Mouse (Mus musculus) liver, embryonic 13.5 days (tissue): ENCODE data around the gene Sar1b. TPM values are rescaled to one million over a fixed set of nuclear protein-coding genes. Genes with fewer than 3 reads are reported as not detected.
"Not testable (repeated sequence)": the region's sequence is repeated elsewhere in the genome, so short reads cannot be mapped to it uniquely, and the experiment has no call there.

Experiments used
- ATAC-seq: fragments of 200-750 bp; cut with Nextera tagmentation; 2 replicates; pipeline ENCODE4 v1.8.0; 2017; ENCODE audit warnings: low read depth, mild to moderate bottlenecking, moderate number of reproducible peaks, moderate library complexity
- DNase-seq: peaks from one replicate; pipeline ENCODE4 v3.0.0; 2022
- H3K27ac ChIP-seq: fragments of 300-500 bp; sonication (generic); 2 replicates; pipeline ENCODE4 v1.5.1; 2015; ENCODE audit warnings: moderate library complexity, mild to moderate bottlenecking, inconsistent platforms
- H3K27me3 ChIP-seq: fragments of 300-500 bp; sonication (generic); 2 replicates; pipeline ENCODE4 v1.6.1; 2015; ENCODE audit warnings: mild to moderate bottlenecking, inconsistent platforms
- H3K36me3 ChIP-seq: fragments of 300-500 bp; sonication (generic); 2 replicates; pipeline ENCODE4 v1.6.1; 2015; ENCODE audit warnings: mild to moderate bottlenecking, inconsistent platforms
- H3K4me1 ChIP-seq: fragments of 300-500 bp; sonication (generic); replicated peaks from 2 replicates; pipeline ENCODE4 v1.6.1; 2015; ENCODE audit warnings: inconsistent platforms
- H3K4me2 ChIP-seq: fragments of 300-500 bp; sonication (generic); 2 replicates; pipeline ENCODE4 v1.6.1; 2015; ENCODE audit warnings: inconsistent platforms, mild to moderate bottlenecking, moderate library complexity
- H3K4me3 ChIP-seq: fragments of 300-500 bp; sonication (generic); replicated peaks from 2 replicates; pipeline ENCODE4 v1.5.1; 2015; ENCODE audit warnings: mild to moderate bottlenecking, inconsistent platforms
- H3K9ac ChIP-seq: fragments of 300-500 bp; sonication (generic); 2 replicates; pipeline ENCODE4 v1.6.1; 2015; ENCODE audit warnings: mild to moderate bottlenecking, inconsistent platforms
- H3K9me3 ChIP-seq: fragments of 300-500 bp; sonication (generic); replicated peaks from 2 replicates; pipeline ENCODE4 v1.6.1; 2016; ENCODE audit warnings: inconsistent platforms
- WGBS: fragments of 180-500 bp; shearing (Covaris S2); methylation state at CpG from one replicate; pipeline ENCODE4 v1.1.7; 2015; ENCODE audit not compliant: insufficient replicate concordance; 5-methylcytosine and 5-hydroxymethylcytosine counted together
- polyA plus RNA-seq: library from polyadenylated mRNA; unstranded; fragments of >200 nt; fragmentation: Nextera tagmentation; extraction: Ambion mirVana; gene quantifications from 2 replicates; pipeline ENCODE4 v1.2.1, GENCODE M21; 2015

The Sar1b gene
- polyA plus RNA-seq, 1 experiment from 2014 or later: 90.3 TPM

DNA sequence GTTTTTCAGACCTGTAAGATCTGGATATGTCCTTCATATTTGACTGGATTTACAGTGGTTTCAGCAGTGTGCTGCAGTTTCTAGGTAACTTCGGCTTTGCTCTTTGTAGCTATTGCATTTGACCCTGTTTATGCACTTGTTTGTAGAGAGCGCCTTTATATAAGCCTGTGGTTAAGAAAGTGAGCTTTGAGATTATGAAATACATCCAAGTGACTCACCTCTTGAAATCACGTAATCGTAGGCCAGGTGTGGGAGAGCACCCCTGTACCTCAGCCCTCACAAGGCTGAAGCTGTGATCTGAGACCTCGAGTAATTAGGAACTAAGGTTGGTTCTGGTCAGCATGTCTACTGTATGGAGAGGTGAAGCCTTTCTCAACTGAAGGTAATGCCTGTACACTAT is 14.0 kb downstream of the Sar1b start:
- Histone ChIP-seq H3K27ac (no peak overlapping the region), H3K9me3 (no peaks in the 10 kb centered on the region), H3K9ac (no peak overlapping the region), H3K4me3 (no peak overlapping the region), H3K4me1 (peaks cover 29% of the 10 kb centered on the region), H3K36me3 (peaks cover 34% of the 10 kb centered on the region), H3K27me3 (no peaks in the 10 kb centered on the region), H3K4me2 (no peak overlapping the region)
- DNase-seq (no peak), ATAC-seq (no peak)
- 78% methylated on average over 5 of the region's 5 CpGs for WGBS

DNA sequence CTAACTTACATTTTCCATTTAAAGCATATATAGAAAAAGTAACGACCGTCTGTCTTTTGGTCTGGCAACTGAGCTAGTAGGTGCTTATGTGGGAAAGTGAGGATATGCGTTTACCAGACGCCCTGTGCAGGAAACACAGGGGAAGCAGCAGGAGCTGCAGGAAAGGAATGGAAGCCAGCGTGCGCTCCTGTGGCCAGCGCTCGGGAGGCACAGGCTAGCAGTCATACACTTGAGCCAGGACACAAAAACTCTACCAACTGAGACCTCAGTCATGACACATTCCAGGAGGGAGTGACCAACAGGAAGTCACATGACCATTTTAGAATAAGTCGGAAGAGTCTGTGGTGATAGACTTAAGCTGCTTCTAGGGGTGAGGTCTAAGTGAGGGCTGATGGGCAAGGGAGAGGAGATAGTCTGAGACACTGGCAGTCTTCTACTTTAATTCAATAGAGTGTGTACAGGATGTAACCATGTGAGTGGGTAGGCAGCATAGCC is 17.3 kb downstream of the Sar1b start:
- Histone ChIP-seq H3K4me2 (no peak overlapping the region), H3K27ac (no peak overlapping the region), H3K4me1 (peaks cover 10% of the 10 kb centered on the region), H3K36me3 (peaks cover 54% of the 10 kb centered on the region), H3K4me3 (no peak overlapping the region), H3K27me3 (no peaks in the 10 kb centered on the region), H3K9ac (no peak overlapping the region), H3K9me3 (no peaks in the 10 kb centered on the region)
- DNase-seq (no peak), ATAC-seq (no peak)
- 75% methylated on average over 9 of the region's 9 CpGs for WGBS

DNA sequence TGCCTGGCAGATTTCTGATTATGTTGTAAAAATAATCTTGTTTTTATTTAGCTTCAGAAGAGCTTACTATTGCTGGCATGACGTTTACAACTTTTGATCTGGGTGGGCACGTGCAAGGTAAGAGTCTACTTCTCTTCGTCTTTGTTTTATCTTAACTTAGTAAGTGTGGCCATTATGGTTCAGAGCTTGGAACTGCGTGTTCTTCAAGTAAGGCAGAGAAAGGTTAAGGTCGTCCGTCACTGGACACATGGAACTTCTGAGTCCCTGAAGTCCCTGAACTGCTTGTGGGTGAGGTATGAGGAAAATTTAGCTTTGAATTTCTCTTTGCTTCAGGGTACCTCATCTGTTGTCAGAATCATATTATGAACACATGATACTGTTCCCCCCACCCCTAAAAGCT is 19.2 kb downstream of the Sar1b start:
- peaks cover 65% of the 10 kb centered on the region for H3K36me3 ChIP-seq
- ATAC-seq: no peak

DNA sequence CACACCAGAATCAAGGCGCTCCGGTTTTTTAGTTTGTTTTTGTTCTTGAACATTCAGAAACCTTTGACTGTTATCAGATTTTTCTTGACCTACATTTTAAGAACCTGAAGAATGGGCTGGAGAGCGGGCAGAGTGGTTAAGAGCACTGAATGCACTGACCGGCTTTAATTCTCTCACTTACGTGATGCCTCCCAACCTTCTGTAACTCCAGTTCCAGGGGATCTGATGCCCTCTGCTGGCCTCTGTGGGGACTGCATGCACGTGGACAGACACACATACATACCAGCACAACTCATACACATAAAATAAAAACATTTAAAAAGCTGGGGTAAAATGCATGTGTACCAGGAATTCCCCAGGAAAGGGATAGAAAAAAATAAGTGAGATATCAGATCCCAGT is 22.4 kb downstream of the Sar1b start:
- Histone ChIP-seq H3K36me3 (peaks cover 73% of the 10 kb centered on the region), H3K27me3 (no peaks in the 10 kb centered on the region), H3K4me3 (no peak overlapping the region), H3K4me1 (no peaks in the 10 kb centered on the region), H3K9me3 (no peaks in the 10 kb centered on the region), H3K4me2 (no peak overlapping the region), H3K9ac (no peak overlapping the region), H3K27ac (no peak overlapping the region)
- DNase-seq (peak; percentile 48), ATAC-seq (no peak)
- WGBS: 87% methylated on average over 6 of the region's 6 CpGs

More for the DNA sequence above, 19.2 kb downstream of the Sar1b start:
- WGBS: 80% methylated on average over 6 of the region's 6 CpGs
- no peak overlapping the region for H3K9ac ChIP-seq
- no peak overlapping the region for H3K4me2 ChIP-seq
- no peak for DNase-seq
- H3K4me3 ChIP-seq: no peak overlapping the region
- H3K27ac ChIP-seq: no peak overlapping the region
- H3K9me3 ChIP-seq: no peaks in the 10 kb centered on the region
- no peaks in the 10 kb centered on the region for H3K27me3 ChIP-seq
- peaks cover 7% of the 10 kb centered on the region for H3K4me1 ChIP-seq

DNA sequence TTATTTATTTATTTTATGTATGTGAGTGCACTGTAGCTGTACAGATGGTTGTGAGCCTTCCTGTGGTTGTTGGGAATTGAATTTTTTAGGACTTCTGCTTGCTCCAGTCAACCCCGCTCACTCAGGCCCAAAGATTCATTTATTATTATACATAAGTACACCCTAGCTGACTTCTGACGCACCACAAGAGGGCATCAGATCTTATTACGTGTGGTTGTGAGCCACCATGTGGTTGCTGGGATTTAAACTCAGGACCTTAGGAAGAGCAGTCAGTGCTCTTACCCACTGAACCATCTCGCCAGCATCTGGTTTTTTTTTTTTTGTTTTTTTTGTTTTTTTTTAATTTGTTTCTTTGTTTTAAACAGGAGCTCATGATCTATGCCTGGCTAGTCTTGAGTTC is 26.2 kb downstream of the Sar1b start:
- DNase-seq: not testable (repeated sequence)
- WGBS: 69% methylated on average over 4 of the region's 4 CpGs
- H3K36me3 ChIP-seq: peaks cover 59% of the 10 kb centered on the region

DNA sequence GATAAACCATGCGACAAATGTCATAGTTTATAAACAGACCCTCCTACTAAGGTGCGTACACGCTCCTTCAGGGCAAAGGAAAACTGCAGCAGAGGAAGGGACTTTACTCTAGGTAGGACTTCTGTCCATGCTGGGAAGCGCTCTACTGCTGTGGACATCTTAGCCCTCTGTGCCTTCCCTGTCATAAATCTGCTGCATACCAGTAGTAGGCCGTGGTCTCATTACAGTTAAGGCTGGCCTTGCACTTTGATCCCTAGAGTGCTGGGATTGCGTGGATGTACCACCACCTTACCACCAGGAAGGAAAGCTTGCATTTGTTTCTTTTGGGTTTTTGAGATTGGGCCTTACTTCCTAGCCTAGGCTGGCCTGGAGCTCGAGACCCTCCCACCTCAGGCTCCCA is 27.2 kb downstream of the Sar1b start:
- Histone ChIP-seq H3K4me3 (no peak overlapping the region), H3K9ac (no peak overlapping the region), H3K27ac (no peak overlapping the region), H3K4me1 (no peaks in the 10 kb centered on the region), H3K36me3 (peaks cover 56% of the 10 kb centered on the region), H3K27me3 (no peaks in the 10 kb centered on the region), H3K4me2 (no peak overlapping the region), H3K9me3 (no peaks in the 10 kb centered on the region)
- DNase-seq (no peak), ATAC-seq (no peak)
- WGBS: 89% methylated on average over 7 of the region's 7 CpGs

More for the DNA sequence above, 26.2 kb downstream of the Sar1b start:
- H3K9me3 ChIP-seq, ATAC-seq, H3K4me1 ChIP-seq, H3K4me3 ChIP-seq, H3K4me2 ChIP-seq, H3K27ac ChIP-seq, H3K9ac ChIP-seq, H3K27me3 ChIP-seq: not testable (repeated sequence)

DNA sequence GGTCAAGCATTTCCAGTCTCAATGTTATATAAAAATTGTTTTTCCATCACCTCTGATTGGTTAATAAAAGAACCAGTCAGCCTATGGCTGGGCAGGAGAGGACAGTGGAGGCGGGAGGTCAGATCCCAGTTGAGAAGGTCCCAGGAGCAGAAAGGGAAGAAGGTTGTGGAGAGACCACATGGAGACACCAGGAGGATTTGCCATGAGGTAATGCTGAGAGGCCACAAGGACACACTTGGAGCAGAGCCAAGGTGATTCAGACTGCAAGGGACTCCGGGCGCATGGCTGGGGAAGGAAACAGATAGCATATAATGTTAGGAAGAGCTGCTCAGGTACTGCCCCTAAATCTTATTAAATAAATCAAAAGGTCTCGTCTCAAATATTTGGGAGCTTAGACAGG is 32.8 kb downstream of the Sar1b start:
- WGBS: 66% methylated on average over 4 of the region's 4 CpGs
- Histone ChIP-seq H3K4me1 (peaks cover 5% of the 10 kb centered on the region), H3K9me3 (no peaks in the 10 kb centered on the region), H3K27me3 (no peaks in the 10 kb centered on the region), H3K4me2 (no peak overlapping the region), H3K27ac (no peak overlapping the region), H3K9ac (no peak overlapping the region), H3K36me3 (peaks cover 12% of the 10 kb centered on the region), H3K4me3 (no peak overlapping the region)
- no peak for DNase-seq
- no peak for ATAC-seq

DNA sequence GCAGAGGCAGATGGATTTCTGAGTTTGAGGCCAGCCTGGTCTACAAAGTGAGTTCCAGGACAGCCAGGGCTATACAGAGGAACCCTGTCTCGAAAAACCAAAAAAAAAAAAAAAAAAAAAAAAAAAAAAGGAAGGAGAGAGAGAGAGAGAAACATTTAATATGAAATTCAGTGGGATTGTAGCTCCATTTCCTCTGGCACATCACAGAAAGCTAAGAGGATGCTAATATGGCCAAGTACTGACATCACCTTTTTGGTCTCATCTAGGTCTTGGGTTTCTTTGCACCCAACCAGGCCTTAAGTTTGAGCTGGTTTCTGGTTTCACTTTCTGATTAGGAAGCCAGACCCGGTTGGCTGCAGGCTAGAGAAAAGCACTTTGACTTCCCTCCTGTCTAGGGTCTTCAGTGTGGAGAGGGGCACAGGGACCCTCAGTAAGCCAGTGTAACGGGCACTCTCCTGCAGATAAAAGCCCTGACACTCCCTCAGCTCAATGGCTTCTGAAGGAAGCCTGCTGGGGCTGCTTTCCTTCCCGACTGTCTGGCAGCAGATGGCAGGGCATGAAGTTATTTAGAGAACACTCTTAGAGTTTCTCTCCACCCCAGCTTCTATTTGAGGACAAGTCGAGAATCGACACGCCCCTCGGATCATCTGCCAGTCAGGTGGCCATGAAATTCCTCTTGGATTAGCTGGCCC is 37.3 kb downstream of the Sar1b start:
- DNase-seq (no peak), ATAC-seq (no peak)
- Histone ChIP-seq H3K27ac (no peak overlapping the region), H3K4me3 (no peak overlapping the region), H3K36me3 (no peaks in the 10 kb centered on the region), H3K27me3 (no peaks in the 10 kb centered on the region), H3K9ac (no peak overlapping the region), H3K4me2 (no peak overlapping the region), H3K9me3 (no peaks in the 10 kb centered on the region), H3K4me1 (peaks cover 10% of the 10 kb centered on the region)
- WGBS: 39% methylated on average over 8 of the region's 8 CpGs

DNA sequence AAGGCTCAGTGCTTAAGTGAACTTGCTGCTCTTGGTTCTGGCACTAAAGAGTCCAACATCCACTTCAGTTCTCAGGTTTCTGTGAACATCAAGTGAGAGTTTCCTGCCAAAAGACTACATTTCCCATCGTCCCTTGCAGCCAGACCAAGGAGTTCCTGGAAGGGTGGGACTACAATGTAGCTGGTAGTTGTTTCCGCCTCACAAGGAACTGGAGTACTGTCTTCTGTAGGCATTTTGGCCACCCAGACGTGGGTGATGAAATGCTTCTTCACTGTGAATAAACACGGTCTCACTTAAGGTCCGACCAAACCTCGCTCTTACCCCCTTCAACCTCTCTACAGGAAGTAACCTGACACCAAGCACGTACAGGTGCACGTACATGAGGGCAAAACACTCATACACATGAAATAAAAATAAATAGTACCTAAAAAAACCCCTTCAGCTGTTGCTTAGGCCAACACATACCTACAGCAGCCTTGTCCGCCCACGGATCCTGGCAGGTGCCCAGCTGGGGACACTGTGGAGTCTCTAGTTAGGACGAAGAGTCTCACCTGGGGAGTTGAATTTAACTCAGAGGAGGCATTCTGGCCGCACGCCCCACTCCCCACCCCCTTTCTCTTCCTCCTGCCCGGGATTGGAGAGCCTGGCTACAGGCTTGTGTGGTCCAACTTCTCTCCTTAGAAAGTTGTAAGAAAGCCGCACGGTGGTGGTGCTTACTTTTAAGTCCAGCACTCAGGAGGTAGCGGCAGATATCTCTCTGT is 41.9 kb downstream of the Sar1b start:
- Histone ChIP-seq H3K9me3 (no peaks in the 10 kb centered on the region), H3K4me3 (peak overlapping the region; percentile 53), H3K27me3 (no peaks in the 10 kb centered on the region), H3K27ac (no peak overlapping the region), H3K4me1 (peaks cover 13% of the 10 kb centered on the region), H3K9ac (peak overlapping the region; percentile 62), H3K4me2 (peak overlapping the region; percentile 67), H3K36me3 (no peaks in the 10 kb centered on the region)
- ATAC-seq (peak; percentile 76), DNase-seq (peak; percentile 65)
- WGBS: 25% methylated on average over 17 of the region's 17 CpGs

DNA sequence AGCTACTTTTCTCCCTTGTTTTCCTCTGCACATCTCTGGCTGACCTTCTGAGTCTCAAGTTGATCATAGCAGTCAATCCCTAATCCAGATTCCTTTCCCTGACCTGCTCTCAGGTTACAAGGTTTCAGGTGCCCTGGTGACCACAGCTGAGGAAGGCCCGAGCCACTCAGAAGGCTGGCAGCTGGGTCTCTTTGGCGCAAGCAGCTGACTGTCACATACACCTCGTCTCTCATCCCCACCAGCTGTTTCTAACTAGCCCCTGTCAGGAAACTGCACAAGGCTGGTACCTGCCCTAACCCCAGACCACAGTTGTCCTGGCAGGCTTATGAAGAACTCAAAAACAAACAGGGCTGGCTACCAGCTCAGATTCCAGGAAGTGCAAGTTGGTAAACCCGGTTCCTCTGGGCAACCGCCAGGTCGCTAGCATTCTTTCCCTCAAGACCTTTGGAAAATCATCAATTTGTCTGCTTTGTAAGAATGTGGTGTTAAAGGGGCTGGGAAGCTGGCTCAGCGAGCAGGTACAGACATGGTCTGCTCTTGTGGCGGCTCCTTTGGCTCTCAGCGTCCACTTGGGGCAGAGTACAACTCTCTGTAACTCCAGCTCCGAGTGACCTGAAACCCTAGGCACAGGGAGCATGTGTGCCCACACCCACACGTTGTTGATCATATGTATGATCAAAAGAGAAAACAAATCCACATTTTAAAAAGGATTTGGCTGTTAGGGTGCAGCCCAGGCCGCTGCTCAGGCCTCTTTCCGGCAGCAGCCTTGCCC is 43.8 kb downstream of the Sar1b start:
- no peaks in the 10 kb centered on the region for H3K36me3 ChIP-seq
- H3K9me3 ChIP-seq: no peaks in the 10 kb centered on the region
- no peaks in the 10 kb centered on the region for H3K27me3 ChIP-seq
- DNase-seq (no peak), ATAC-seq (no peak)
- WGBS: 53% methylated on average over 13 of the region's 13 CpGs
- H3K9ac ChIP-seq: no peak overlapping the region
- H3K27ac ChIP-seq: no peak overlapping the region
- H3K4me3 ChIP-seq: no peak overlapping the region
- H3K4me2 ChIP-seq: no peak overlapping the region
- peaks cover 8% of the 10 kb centered on the region for H3K4me1 ChIP-seq

DNA sequence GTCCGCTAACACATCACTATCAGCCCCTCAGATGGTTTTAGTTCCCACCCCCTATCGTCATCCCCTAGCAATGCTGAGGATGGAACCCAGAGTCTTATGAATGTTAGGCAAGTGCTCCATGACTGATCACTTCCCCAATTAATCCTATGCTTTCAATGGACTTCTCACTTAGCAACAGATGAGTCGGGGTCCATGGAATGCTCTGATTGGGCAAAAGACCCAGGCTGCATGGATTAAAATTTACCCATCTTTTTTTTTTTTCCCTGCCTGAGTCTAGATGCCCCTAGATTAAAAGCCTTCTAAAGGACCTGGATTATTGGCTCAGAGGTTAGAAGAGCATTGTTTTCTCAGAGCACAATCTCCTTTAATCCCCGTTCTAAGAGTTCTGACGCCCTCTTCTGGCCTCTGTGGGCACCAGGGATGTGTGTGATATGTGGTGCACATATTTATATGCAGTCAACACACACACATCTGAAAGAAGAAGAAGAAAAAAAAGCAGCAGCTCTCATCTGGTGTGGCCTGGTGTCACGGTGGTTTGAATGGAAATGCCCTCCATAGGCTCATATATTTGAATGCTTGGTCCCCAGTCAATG is 46.2 kb downstream of the Sar1b start:
- Histone ChIP-seq H3K27ac (no peak overlapping the region), H3K4me2 (no peak overlapping the region), H3K9me3 (no peaks in the 10 kb centered on the region), H3K4me1 (peaks cover 8% of the 10 kb centered on the region), H3K9ac (no peak overlapping the region), H3K4me3 (no peak overlapping the region), H3K36me3 (no peaks in the 10 kb centered on the region), H3K27me3 (no peaks in the 10 kb centered on the region)
- DNase-seq: no peak
- WGBS: 51% methylated on average over 6 of the region's 6 CpGs
- ATAC-seq: no peak
